Mouse (Mus musculus) liver, adult (tissue): ENCODE results near the gene Arsk.

Experiments used
- GATA4 ChIP-seq: IDR thresholded peaks from 2 replicates; pipeline ENCODE4 v1.6.1; 2014; ENCODE audit warnings: mild to moderate bottlenecking, low read length; ENCODE audit not compliant: insufficient replicate concordance

Arsk gene

DNA sequence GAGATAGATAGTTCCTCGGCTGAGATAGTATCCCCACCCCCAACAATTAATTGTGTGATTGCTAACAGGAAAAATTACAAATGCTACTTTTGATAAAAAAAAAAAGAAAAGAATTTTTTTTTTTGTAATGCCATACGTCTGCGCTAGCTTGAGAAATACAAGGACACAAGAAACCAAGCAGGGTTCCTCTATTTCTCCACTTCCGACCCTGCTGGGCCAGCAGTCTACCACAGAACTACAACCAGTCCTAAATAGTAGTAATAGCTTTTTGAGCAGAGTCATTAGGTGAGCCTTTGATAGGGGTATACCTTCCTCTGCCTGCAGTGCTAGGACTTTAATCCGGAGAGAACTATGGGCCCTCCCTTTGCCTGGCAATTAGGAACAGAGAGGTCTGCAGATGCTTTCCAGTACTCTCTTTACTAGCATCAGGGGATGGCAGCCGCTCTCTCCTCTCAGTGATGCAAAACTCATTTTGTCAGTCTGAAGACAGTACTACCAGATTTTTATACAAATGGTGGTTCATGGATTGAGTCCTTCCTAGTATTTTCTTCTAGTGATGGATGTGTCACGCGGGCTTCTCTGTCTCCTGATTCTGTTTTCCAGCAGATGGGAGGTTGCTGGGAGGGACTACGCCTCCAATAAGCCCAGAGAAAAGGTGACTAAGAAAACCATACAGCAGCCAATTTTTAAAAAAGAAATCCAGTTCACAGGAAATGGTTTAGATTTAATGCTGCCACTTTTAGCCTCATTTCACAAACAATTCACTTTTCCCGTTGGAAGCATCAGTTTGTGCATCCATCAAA, 41.0 kb downstream of the Arsk start:
- TF ChIP-seq GATA4, result no peak

DNA sequence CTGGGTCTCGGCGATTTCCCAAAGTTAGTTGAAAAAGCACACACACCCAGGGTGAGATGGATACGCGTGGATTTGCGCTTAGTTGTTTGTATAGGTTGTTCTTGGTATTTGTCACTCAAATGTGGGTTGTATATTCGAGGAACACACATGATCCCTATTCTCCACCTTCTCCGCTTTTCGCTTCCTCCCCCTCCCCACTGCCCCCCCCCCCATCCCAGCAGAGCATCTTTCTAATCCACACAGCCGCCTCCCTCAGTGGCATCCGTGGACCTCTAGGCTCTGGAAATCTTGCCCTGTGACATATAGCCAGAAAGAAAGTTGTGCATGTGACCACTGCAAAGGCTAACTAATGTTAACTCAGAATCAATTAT, 41.6 kb downstream of the Arsk start, which contains the start of gene Gpr150:
Gpr150 (minus strand) TSS at position 101 of the 371 bp plus-strand sequence.
- TF ChIP-seq GATA4, result no peak

DNA sequence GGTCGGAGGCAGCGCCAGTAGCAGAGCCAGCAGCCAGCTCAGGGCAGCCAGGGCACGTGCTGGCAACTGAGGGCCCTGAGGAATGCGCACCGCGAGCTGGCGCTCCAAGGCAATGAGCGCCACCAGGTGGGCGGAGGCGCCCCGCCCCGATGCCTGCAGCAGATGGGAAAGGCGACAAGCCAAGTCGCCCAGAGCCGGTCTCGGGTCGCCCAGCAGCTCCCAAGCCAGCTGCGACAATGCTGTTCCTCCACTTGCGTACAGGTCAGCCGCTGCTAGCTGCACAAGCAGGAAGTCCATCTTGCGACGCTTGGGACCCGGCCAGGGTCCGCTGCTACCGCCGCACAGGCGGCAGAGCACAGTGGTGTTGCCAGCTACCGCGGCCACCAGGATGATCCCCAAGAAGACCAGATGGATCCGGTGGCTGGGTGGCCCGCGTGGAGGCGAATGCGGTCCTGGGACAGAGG, 42.2 kb downstream of the Arsk start:
- TF ChIP-seq GATA4, result no peak

DNA sequence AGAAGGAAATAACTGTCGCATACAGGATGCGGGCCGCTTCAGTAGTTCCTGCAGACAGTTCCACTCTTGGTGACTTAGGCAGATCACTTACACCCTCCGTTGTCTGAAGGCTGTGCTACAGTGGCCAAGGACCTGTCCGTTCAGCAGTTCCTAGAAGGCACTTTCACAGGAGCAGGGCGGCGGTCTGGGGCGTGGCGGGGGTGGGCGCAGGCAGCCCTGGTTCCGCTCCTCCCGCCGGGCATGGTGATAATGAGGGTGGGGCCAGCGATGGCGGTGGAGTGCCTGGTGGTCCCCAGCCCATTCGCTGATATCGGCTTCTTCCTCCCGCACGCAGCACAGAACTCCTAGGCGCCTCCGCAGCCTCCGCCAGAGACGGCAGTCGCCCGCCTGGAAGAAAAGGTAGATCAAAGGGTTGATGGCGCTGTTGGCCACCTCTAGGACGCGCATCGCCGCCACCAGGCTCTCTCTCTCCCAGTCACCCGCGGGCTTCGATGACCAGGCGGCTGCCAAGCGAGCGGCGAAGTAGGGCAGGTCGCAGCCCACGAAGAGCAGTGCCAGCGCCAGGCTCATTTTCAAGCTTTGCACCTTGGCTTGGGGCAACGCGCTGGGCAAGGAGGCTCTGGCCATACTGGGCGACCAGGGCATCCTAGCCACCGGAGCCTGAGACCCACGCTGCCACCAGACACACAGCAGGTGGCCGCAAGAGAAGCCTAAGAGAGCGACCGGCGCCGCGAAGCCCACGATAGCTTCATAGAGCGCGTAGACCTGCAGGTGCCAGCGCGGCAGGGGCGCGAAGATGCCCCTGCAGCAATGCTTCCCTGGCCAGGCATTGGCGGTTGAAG, 42.8 kb downstream of the Arsk start:
- no peak for TF ChIP-seq GATA4

DNA sequence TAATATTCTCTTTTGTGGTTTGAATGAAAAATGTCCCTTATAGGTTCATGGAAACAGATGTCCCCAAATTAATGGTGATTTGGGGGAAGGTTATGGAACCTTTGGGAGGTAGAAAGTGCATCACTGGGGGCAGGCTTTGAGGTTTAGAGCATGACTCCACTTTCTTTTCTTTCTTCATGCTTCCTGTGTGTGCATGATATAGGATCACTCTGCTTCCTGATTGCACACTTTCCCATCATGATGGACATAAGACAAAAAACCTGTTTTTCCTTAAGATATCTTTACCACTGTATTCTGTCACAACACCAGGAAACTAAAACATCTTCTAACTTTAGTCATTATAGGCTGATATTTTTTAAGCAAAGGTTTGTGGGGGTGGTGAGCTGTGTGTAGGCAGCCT, 53.5 kb downstream of the Arsk start:
- TF ChIP-seq GATA4, result no peak

DNA sequence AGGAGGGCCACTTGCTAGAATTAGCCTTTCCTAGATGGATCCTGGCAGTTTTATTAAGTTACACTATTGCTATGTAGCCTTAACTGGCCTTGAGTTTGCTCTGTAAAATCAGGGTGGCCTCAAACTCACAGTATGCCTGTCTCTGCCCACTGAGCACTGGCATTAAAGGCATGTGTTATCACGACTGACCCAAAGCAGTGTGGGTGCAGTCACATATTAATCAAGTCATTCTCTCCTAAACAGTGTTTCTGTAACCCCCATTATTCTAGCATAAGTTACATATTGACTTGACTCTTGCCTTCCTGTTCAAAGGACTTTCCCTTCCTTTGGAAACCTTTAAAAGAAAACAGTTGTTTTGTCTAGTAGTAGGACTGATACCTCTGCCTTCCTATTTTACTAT, 56.0 kb downstream of the Arsk start:
- no peak for TF ChIP-seq GATA4

DNA sequence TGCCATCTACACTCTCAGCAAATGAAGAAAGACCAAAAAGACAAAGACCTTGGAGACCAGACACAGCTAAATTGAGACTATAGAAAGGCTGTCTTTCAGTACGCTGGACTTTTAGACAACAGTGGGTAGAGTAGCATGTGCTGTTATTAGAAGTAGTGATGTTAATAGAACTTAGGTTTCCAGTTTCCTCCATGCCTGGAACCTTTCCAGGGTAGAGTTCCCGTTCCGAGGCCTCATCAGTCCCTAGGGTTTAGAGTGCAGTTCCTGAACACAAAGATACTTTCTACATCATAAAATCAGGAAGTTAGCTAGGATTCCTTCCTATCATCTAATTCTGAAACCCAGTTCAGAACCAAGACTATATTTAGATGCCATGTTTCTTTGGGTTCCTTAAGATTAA, 73.9 kb downstream of the Arsk start:
- TF ChIP-seq GATA4, result no peak

DNA sequence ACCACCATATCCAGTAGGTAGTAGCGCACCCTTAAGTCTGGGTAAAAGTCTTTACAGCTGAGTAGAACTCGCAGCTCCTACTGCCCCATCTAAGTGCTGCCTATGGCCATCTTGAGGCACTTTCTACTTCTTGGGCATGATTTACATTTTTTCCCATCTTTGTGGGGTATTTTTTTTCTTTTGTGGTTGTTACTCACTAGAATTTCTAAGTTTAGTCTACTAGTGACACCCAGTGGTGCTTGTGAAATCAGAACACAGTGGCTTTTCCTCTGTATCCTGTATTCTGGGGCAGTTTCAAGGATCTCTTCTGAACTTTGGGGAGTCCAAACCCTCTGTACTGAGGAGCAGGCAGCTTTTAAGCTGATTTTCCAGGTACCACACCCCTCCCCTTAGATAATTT, 76.7 kb downstream of the Arsk start:
- TF ChIP-seq GATA4, result no peak

DNA sequence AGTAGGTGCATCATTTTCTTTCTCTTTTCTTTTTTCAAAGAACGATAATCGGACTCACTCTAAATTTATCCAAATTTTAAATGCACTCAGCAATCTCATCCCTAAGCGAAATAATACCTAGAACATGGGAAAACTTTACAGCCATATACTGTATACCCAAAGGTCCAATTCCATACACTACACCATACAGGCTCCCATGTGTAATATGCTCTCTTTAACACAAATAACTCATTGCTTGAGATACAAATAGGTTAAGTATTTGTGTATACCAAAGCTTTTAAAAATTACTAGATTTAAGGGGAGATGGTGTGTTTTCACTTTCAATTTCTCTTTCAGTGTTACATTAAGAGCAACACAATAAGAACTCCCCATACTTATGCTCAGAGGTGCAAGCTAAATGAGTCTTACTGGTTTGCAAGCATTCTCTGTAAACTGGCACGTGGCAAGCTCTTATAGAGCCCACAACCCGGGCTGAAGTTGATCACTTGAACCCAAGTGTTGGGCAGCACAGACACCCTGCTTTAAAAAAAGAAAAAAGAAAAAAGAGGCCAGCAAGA, 79.5 kb downstream of the Arsk start:
- no peak for TF ChIP-seq GATA4

DNA sequence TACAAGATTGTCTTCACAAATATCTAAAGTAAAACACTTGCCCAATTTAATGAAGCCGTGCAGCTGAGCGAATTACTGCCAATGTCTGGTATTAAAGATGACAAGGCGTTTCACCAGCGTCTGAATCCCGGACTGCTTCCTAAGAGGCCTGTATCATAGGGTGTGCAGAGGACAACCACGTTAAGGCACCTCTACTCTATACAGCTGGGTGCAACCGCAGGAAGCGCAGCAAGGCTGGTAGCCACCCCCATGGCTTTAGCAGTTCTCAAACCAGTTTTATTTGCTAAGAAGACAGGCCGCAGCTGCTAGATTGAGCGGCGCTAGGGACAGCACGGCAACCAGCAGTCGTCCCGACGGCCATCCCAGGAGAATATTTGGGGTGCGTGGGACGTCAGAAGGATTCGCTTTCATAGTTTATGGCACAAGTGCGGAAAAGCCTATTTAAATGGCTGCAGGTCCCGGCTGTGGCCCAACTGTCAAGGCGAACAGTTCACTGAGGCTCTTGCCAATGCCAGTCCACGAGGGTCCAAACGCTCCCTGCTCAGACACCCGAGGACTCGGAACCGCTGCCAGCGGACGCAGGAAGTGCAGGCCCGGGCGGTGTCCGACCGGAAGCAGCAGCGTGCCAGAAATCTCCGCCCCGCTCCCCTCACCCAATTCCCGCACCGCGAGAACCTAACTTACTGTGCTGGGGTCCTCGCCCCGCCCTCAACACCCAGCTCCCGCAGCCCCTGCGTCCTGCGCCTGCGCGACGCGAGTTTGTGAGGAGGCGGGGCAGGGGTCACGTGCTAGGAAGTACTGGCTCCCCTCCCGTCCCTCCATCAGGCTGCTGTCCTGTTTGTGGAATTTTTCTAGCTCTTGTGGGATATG, 80.3 kb downstream of the Arsk start, which contains the start of gene Rfesd:
Rfesd (minus strand) TSS at position 746 of the 870 bp plus-strand sequence.
- TF ChIP-seq GATA4, result peak; percentile 61; the same call in 1 of the 2 replicates

DNA sequence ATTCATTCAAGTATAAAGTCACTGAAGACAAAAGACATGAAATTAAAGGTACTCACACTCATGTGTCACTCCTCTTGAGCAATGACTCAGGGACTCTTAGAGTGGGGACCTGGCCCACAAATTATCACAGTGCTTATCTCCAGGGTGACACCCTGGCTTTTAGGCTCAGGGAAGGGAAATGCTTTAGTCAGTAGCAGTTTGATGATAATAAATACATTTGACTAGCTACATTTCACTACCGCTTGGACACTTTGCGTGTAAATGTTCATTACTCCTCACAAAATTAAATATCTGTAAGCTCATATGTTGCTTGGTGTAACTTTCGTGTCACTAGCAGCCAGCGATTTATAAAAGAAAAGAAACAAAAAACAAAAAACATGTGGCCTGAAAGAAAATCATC, 81.0 kb downstream of the Arsk start:
- TF ChIP-seq GATA4, result no peak

DNA sequence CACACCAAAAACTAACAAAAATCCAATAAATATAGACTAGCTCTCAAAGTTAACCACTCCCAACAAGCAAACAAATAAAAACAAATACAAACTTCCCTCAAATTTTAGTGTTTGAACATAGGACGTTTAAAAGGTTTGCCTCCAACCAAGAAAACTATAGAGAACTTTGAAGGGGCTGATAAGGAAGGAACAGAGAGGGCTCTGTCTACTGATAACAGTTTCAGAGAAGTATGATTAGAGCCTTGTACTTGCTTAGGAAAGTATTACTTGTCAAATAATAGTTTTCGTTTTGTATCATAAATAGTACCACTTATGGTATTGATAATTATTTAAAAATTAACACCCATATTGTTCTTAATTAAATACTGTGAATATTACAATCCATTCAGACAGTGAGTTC, 83.9 kb downstream of the Arsk start:
- TF ChIP-seq GATA4, result no peak
